Mouse (Mus musculus) ES-E14 (cell line): ENCODE results near the gene BC051665.

Experiments
- HCFC1 ChIP-seq: IDR thresholded peaks from 2 replicates; pipeline ENCODE4 v1.6.1; 2012; ENCODE audit warnings: low read length, inconsistent platforms, borderline replicate concordance; ENCODE audit not compliant: insufficient read depth
- MAFK ChIP-seq: IDR thresholded peaks from 2 replicates; pipeline ENCODE4 v1.6.1; 2014; ENCODE audit warnings: mild to moderate bottlenecking, low read depth, low read length, inconsistent platforms; ENCODE audit not compliant: insufficient read depth
- ZNF384 ChIP-seq: IDR thresholded peaks from 2 replicates; pipeline ENCODE4 v1.6.1; 2012; ENCODE audit warnings: low read depth, low read length, inconsistent platforms

DNA sequence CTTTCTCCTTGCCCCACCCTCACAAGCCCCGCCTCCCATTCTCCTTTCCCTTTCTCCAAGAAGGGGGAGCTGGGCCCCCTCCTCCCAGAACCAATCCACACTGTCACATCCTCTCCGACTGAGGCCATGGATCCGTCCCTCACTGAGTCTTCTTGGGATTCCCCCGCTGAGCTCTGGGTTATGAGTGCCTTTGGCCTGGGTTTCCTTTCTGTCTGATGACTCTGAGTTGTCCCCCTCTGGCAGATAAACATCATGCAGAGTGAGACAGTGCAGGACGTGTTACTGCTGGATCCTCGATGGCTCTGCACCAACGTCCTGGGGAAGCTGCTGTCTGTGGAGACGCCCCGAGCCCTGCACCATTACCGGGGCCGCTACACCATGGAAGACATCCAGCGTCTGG is 25.8 kb downstream of the BC051665 start:
- TF ChIP-seq ZNF384, result no peak
- no peak for TF ChIP-seq MAFK
- no peak for TF ChIP-seq HCFC1
